Mouse (Mus musculus): ENCODE data around the gene Arhgap22. TPM values are rescaled to one million over a fixed set of nuclear protein-coding genes. Genes with fewer than 3 reads are reported as not detected.

Arhgap22 gene
- total RNA-seq, 4 experiments from 2014 or later = 4.8 to 18.8 (median 14.4) TPM

- DNase-seq = no peak
Measured at GRCm38 (mm10) chr14:33373271-33373670, 159.4 kb downstream of the Arhgap22 start.

- no peak for DNase-seq
Measured at GRCm38 (mm10) chr14:33374089-33374488, 160.3 kb downstream of the Arhgap22 start.

- DNase-seq = no peak
Measured at GRCm38 (mm10) chr14:33377211-33377610, 163.4 kb downstream of the Arhgap22 start.

- DNase-seq = no peak
Measured at GRCm38 (mm10) chr14:33378723-33379122, 164.9 kb downstream of the Arhgap22 start.

- DNase-seq = no peak
Measured at GRCm38 (mm10) chr14:33380830-33381457, 167.1 kb downstream of the Arhgap22 start.

- DNase-seq = no peak
Measured at GRCm38 (mm10) chr14:33398065-33398860, 184.4 kb downstream of the Arhgap22 start.

GRCm38 (mm10) chr14:33400019-33400418 lies 186.2 kb downstream of the Arhgap22 start:
- DNase-seq = no peak

- no peak for DNase-seq
Measured at GRCm38 (mm10) chr14:33402331-33402730, 188.5 kb downstream of the Arhgap22 start.

GRCm38 (mm10) chr14:33415746-33416145 lies 201.9 kb downstream of the Arhgap22 start:
- no peak for DNase-seq

GRCm38 (mm10) chr14:33418311-33418909 lies 204.6 kb downstream of the Arhgap22 start:
- no peak for DNase-seq

Other genes starting within 250 kb of the Arhgap22 start
- 1 to 10 TPM; 1.0 to 1.7 (median 1.3) TPM for gene Lrrc18, start 222.6 kb upstream of the Arhgap22 start, total RNA-seq (2022)
- 1 to 10 TPM; 2.9 to 8.1 (median 4.9) TPM for gene Wdfy4, start 28.5 kb upstream of the Arhgap22 start, total RNA-seq (2022)
- 10 to 100 TPM; 23.2 to 27.3 (median 25.8) TPM for gene Mapk8, start 233.1 kb downstream of the Arhgap22 start, total RNA-seq (2022)